Mouse (Mus musculus): ENCODE data around the gene Fxyd7. TPM values are rescaled to one million over a fixed set of nuclear protein-coding genes. Genes with fewer than 3 reads are reported as not detected.
A peak's percentile ranks its signal among the peaks of the same experiment; 100 is the strongest.

The Fxyd7 gene
- polyA plus RNA-seq, 1 experiment from 2014 or later, result 1.8 TPM

GRCm38 (mm10) chr7:31073546-31073945 lies 22.3 kb upstream of the Fxyd7 start:
- Histone ChIP-seq H3K27me3 (replicated peaks; ENCODE audit: insufficient read depth, low read length) (no peaks in the 10 kb centered on the region), H3K9ac (replicated peaks; ENCODE audit: low read depth) (no peak overlapping the region), H3K36me3 (ENCODE audit: insufficient read depth, low read length) (no peaks in the 10 kb centered on the region), H3K4me1 (ENCODE audit: insufficient read depth, low read depth, low read length) (no peaks in the 10 kb centered on the region), H3K4me3 (ENCODE audit: low read depth, low read length) (no peak overlapping the region), H3K9me3 (ENCODE audit: low read length) (no peaks in the 10 kb centered on the region), H3K27ac (ENCODE audit: low read length) (no peak overlapping the region), H3K4me2 (replicated peaks; ENCODE audit: low read depth, low read length) (no peak overlapping the region)
- no peak for TF ChIP-seq CTCF (IDR thresholded peaks at IDR 0.05)
- ATAC-seq, result no peak
- no peak for DNase-seq (ENCODE audit: low spot score)

GRCm38 (mm10) chr7:31072326-31072725 lies 21.1 kb upstream of the Fxyd7 start:
- Histone ChIP-seq H3K4me3 (ENCODE audit: low read depth, low read length) (no peak overlapping the region), H3K27me3 (replicated peaks; ENCODE audit: insufficient read depth, low read length) (no peaks in the 10 kb centered on the region), H3K9me3 (ENCODE audit: low read length) (no peaks in the 10 kb centered on the region), H3K4me2 (replicated peaks; ENCODE audit: low read depth, low read length) (no peak overlapping the region), H3K27ac (ENCODE audit: low read length) (no peak overlapping the region), H3K36me3 (ENCODE audit: insufficient read depth, low read length) (no peaks in the 10 kb centered on the region), H3K4me1 (ENCODE audit: insufficient read depth, low read depth, low read length) (no peaks in the 10 kb centered on the region), H3K9ac (replicated peaks; ENCODE audit: low read depth) (no peak overlapping the region)
- DNase-seq (ENCODE audit: low spot score) (no peak), ATAC-seq (no peak)
- TF ChIP-seq CTCF (IDR thresholded peaks at IDR 0.05) (no peak), EP300 (IDR thresholded peaks at IDR 0.05) (no peak)
- WGBS, result 28% methylated on average over 9 of the region's 9 CpGs

GRCm38 (mm10) chr7:31070324-31070723 lies 19.1 kb upstream of the Fxyd7 start:
- ATAC-seq, result no peak
- 74% methylated on average over 6 of the region's 6 CpGs for WGBS
- Histone ChIP-seq H3K9ac (replicated peaks; ENCODE audit: low read depth) (no peak overlapping the region), H3K27ac (ENCODE audit: low read length) (no peak overlapping the region), H3K4me2 (replicated peaks; ENCODE audit: low read depth, low read length) (no peak overlapping the region), H3K27me3 (replicated peaks; ENCODE audit: insufficient read depth, low read length) (no peaks in the 10 kb centered on the region), H3K9me3 (ENCODE audit: low read length) (no peaks in the 10 kb centered on the region), H3K4me3 (ENCODE audit: low read depth, low read length) (no peak overlapping the region), H3K4me1 (ENCODE audit: insufficient read depth, low read depth, low read length) (no peaks in the 10 kb centered on the region), H3K36me3 (ENCODE audit: insufficient read depth, low read length) (no peaks in the 10 kb centered on the region)
- TF ChIP-seq EP300 (IDR thresholded peaks at IDR 0.05), result no peak
- TF ChIP-seq CTCF (IDR thresholded peaks at IDR 0.05), result no peak
- DNase-seq (ENCODE audit: low spot score), result no peak

- TF ChIP-seq CTCF (IDR thresholded peaks at IDR 0.05) (no peak), EP300 (IDR thresholded peaks at IDR 0.05) (no peak)
- no peaks in the 10 kb centered on the region for H3K27me3 ChIP-seq (replicated peaks; ENCODE audit: insufficient read depth, low read length)
- no peak overlapping the region for H3K4me2 ChIP-seq (replicated peaks; ENCODE audit: low read depth, low read length)
- H3K4me3 ChIP-seq (ENCODE audit: low read depth, low read length), result no peak overlapping the region
- ATAC-seq (no peak), DNase-seq (ENCODE audit: low spot score) (no peak)
- H3K36me3 ChIP-seq (ENCODE audit: insufficient read depth, low read length), result no peaks in the 10 kb centered on the region
- no peak overlapping the region for H3K27ac ChIP-seq (ENCODE audit: low read length)
- WGBS, result 81% methylated on average over 14 of the region's 14 CpGs
- no peaks in the 10 kb centered on the region for H3K4me1 ChIP-seq (ENCODE audit: insufficient read depth, low read depth, low read length)
- H3K9ac ChIP-seq (replicated peaks; ENCODE audit: low read depth), result no peak overlapping the region
- no peaks in the 10 kb centered on the region for H3K9me3 ChIP-seq (ENCODE audit: low read length)
Measured at GRCm38 (mm10) chr7:31069491-31069890, 18.2 kb upstream of the Fxyd7 start.

GRCm38 (mm10) chr7:31067836-31068235 lies 16.6 kb upstream of the Fxyd7 start:
- H3K27ac ChIP-seq (ENCODE audit: low read length), result no peak overlapping the region
- TF ChIP-seq EP300 (IDR thresholded peaks at IDR 0.05) (no peak), CTCF (IDR thresholded peaks at IDR 0.05) (no peak)
- DNase-seq (ENCODE audit: low spot score), result peak; percentile 44

GRCm38 (mm10) chr7:31063074-31063560 lies 11.8 kb upstream of the Fxyd7 start:
- Histone ChIP-seq H3K4me1 (ENCODE audit: insufficient read depth, low read depth, low read length) (no peaks in the 10 kb centered on the region), H3K36me3 (ENCODE audit: insufficient read depth, low read length) (no peaks in the 10 kb centered on the region), H3K4me2 (replicated peaks; ENCODE audit: low read depth, low read length) (no peak overlapping the region), H3K4me3 (ENCODE audit: low read depth, low read length) (no peak overlapping the region), H3K27ac (ENCODE audit: low read length) (no peak overlapping the region), H3K9ac (replicated peaks; ENCODE audit: low read depth) (no peak overlapping the region), H3K9me3 (ENCODE audit: low read length) (no peaks in the 10 kb centered on the region), H3K27me3 (replicated peaks; ENCODE audit: insufficient read depth, low read length) (no peaks in the 10 kb centered on the region)
- 77% methylated on average over 12 of the region's 12 CpGs for WGBS
- ATAC-seq (no peak), DNase-seq (ENCODE audit: low spot score) (no peak)
- TF ChIP-seq EP300 (IDR thresholded peaks at IDR 0.05) (no peak), CTCF (IDR thresholded peaks at IDR 0.05) (no peak)

More at GRCm38 (mm10) chr7:31067836-31068235, 16.6 kb upstream of the Fxyd7 start:
- Histone ChIP-seq H3K36me3 (ENCODE audit: insufficient read depth, low read length) (no peaks in the 10 kb centered on the region), H3K4me2 (replicated peaks; ENCODE audit: low read depth, low read length) (no peak overlapping the region), H3K27me3 (replicated peaks; ENCODE audit: insufficient read depth, low read length) (no peaks in the 10 kb centered on the region), H3K9ac (replicated peaks; ENCODE audit: low read depth) (no peak overlapping the region), H3K9me3 (ENCODE audit: low read length) (no peaks in the 10 kb centered on the region), H3K4me1 (ENCODE audit: insufficient read depth, low read depth, low read length) (no peaks in the 10 kb centered on the region), H3K4me3 (ENCODE audit: low read depth, low read length) (no peak overlapping the region)
- ATAC-seq, result peak; percentile 43
- 32% methylated on average over 5 of the region's 5 CpGs for WGBS

- WGBS, result 90% methylated on average over 7 of the region's 7 CpGs
- no peaks in the 10 kb centered on the region for H3K4me1 ChIP-seq (ENCODE audit: insufficient read depth, low read depth, low read length)
- TF ChIP-seq CTCF (IDR thresholded peaks at IDR 0.05) (no peak), EP300 (IDR thresholded peaks at IDR 0.05) (no peak)
- no peak overlapping the region for H3K27ac ChIP-seq (ENCODE audit: low read length)
- no peaks in the 10 kb centered on the region for H3K36me3 ChIP-seq (ENCODE audit: insufficient read depth, low read length)
- ATAC-seq (no peak), DNase-seq (ENCODE audit: low spot score) (no peak)
- H3K9me3 ChIP-seq (ENCODE audit: low read length), result no peaks in the 10 kb centered on the region
- H3K27me3 ChIP-seq (replicated peaks; ENCODE audit: insufficient read depth, low read length), result no peaks in the 10 kb centered on the region
- H3K4me3 ChIP-seq (ENCODE audit: low read depth, low read length), result no peak overlapping the region
- no peak overlapping the region for H3K4me2 ChIP-seq (replicated peaks; ENCODE audit: low read depth, low read length)
- H3K9ac ChIP-seq (replicated peaks; ENCODE audit: low read depth), result no peak overlapping the region
Measured at GRCm38 (mm10) chr7:31060621-31061010, 9.3 kb upstream of the Fxyd7 start.

All from lung, postnatal 0 days (tissue).